ENCODE assay signal across 8 mouse cellular contexts in genomic region chr1:189675421-189675820, GRCm38 (mm10). TPM values are rescaled to one million over a fixed set of nuclear protein-coding genes. Genes with fewer than 3 reads are reported as not detected.
DNase-seq lines count a peak whose midpoint lies in the region; ATAC-seq and TF ChIP-seq lines count a peak whose summit lies in the region.

No protein-coding gene starts in this region.

- DNase-seq in forebrain, embryonic 14.5 days (ENCODE audit: low spot score): peak; percentile 62
- DNase-seq in midbrain, embryonic 11.5 days (ENCODE audit: low spot score, missing footprints): peak; percentile 89
- DNase-seq in brain, embryonic 14.5 days (ENCODE audit: low read depth): peak; percentile 62
- peak; percentile 63 for DNase-seq in kidney, postnatal 0 days (ENCODE audit: low spot score)
- peak; percentile 15 for DNase-seq in retina, adult 2 months (ENCODE audit: low read depth, low spot score)
- DNase-seq in thymus, adult 2 months: no peak

- H3K27ac ChIP-seq in forebrain, embryonic 14.5 days (ENCODE audit: low read depth, low read length): no peak overlapping the region
- no peak overlapping the region for H3K27ac ChIP-seq in forebrain, embryonic 16.5 days (ENCODE audit: low read length)
- no peak overlapping the region for H3K27ac ChIP-seq in midbrain, embryonic 11.5 days (ENCODE audit: low read depth, low read length)
- no peak overlapping the region for H3K27ac ChIP-seq in midbrain, embryonic 13.5 days
- H3K27ac ChIP-seq in kidney, postnatal 0 days: no peak overlapping the region
- H3K27ac ChIP-seq in thymus, adult 2 months (ENCODE audit: control insufficient read depth, insufficient read depth, low read length): no peak overlapping the region

- TF ChIP-seq POLR2A in brain, embryonic 14.5 days (IDR thresholded peaks at IDR 0.05; ENCODE audit: borderline replicate concordance, extremely low read depth, insufficient read depth, insufficient read length, poor library complexity, severe bottlenecking): no peak
- no peak for TF ChIP-seq POLR2A in thymus, adult 2 months (IDR thresholded peaks at IDR 0.05; ENCODE audit: control insufficient read depth, extremely low read depth, insufficient read depth, low read length, poor library complexity)

- 91% methylated on average over 1 of the region's 1 CpGs for WGBS in forebrain, embryonic 14.5 days
- 94% methylated on average over 1 of the region's 1 CpGs for WGBS in forebrain, embryonic 16.5 days
- WGBS in midbrain, embryonic 11.5 days: 85% methylated on average over 1 of the region's 1 CpGs
- WGBS in midbrain, embryonic 13.5 days: 85% methylated on average over 1 of the region's 1 CpGs
- WGBS in kidney, postnatal 0 days: 86% methylated on average over 1 of the region's 1 CpGs
- 94% methylated on average over 1 of the region's 1 CpGs for WGBS in thymus, adult 2 months

- no peaks in the 10 kb centered on the region for H3K27me3 ChIP-seq in forebrain, embryonic 14.5 days (replicated peaks; ENCODE audit: control insufficient read depth, insufficient read depth, low read length)
- no peaks in the 10 kb centered on the region for H3K27me3 ChIP-seq in forebrain, embryonic 16.5 days (replicated peaks; ENCODE audit: control insufficient read depth, insufficient read depth, low read length)
- no peaks in the 10 kb centered on the region for H3K27me3 ChIP-seq in midbrain, embryonic 11.5 days (ENCODE audit: control insufficient read depth, insufficient read depth, low read length)
- H3K27me3 ChIP-seq in midbrain, embryonic 13.5 days: no peaks in the 10 kb centered on the region
- no peaks in the 10 kb centered on the region for H3K27me3 ChIP-seq in kidney, postnatal 0 days (ENCODE audit: insufficient read depth, low read length)
- no peaks in the 10 kb centered on the region for H3K27me3 ChIP-seq in thymus, adult 2 months (ENCODE audit: control insufficient read depth, insufficient read depth, low read length)

- no peaks in the 10 kb centered on the region for H3K9me3 ChIP-seq in forebrain, embryonic 14.5 days (replicated peaks; ENCODE audit: control insufficient read depth, low read length)
- no peaks in the 10 kb centered on the region for H3K9me3 ChIP-seq in forebrain, embryonic 16.5 days (ENCODE audit: control insufficient read depth, low read length)
- no peaks in the 10 kb centered on the region for H3K9me3 ChIP-seq in midbrain, embryonic 11.5 days (ENCODE audit: control insufficient read depth, low read length)
- no peaks in the 10 kb centered on the region for H3K9me3 ChIP-seq in midbrain, embryonic 13.5 days
- H3K9me3 ChIP-seq in kidney, postnatal 0 days (replicated peaks; ENCODE audit: low read length): no peaks in the 10 kb centered on the region

- no peaks in the 10 kb centered on the region for H3K4me1 ChIP-seq in forebrain, embryonic 14.5 days (ENCODE audit: control insufficient read depth, insufficient read depth, low read length)
- H3K4me1 ChIP-seq in forebrain, embryonic 16.5 days (replicated peaks; ENCODE audit: control insufficient read depth, insufficient read depth, low read length): no peaks in the 10 kb centered on the region
- no peaks in the 10 kb centered on the region for H3K4me1 ChIP-seq in midbrain, embryonic 11.5 days (ENCODE audit: control insufficient read depth, insufficient read depth, low read length)
- no peaks in the 10 kb centered on the region for H3K4me1 ChIP-seq in midbrain, embryonic 13.5 days (replicated peaks)
- H3K4me1 ChIP-seq in kidney, postnatal 0 days (replicated peaks; ENCODE audit: insufficient read depth, low read length): no peaks in the 10 kb centered on the region
- no peaks in the 10 kb centered on the region for H3K4me1 ChIP-seq in thymus, adult 2 months (replicated peaks; ENCODE audit: control insufficient read depth, insufficient read depth, low read length)

- H3K4me3 ChIP-seq in forebrain, embryonic 14.5 days (ENCODE audit: low read depth, low read length): no peak overlapping the region
- no peak overlapping the region for H3K4me3 ChIP-seq in forebrain, embryonic 16.5 days (replicated peaks; ENCODE audit: low read length)
- no peak overlapping the region for H3K4me3 ChIP-seq in midbrain, embryonic 11.5 days (ENCODE audit: low read depth, low read length)
- H3K4me3 ChIP-seq in midbrain, embryonic 13.5 days (replicated peaks): no peak overlapping the region
- no peak overlapping the region for H3K4me3 ChIP-seq in kidney, postnatal 0 days (replicated peaks; ENCODE audit: low read depth, low read length)
- no peak overlapping the region for H3K4me3 ChIP-seq in thymus, adult 2 months (ENCODE audit: control insufficient read depth, insufficient read depth, low read length)

- peaks cover 56% of the 10 kb centered on the region for H3K36me3 ChIP-seq in forebrain, embryonic 14.5 days (ENCODE audit: control insufficient read depth, insufficient read depth, low read length)
- H3K36me3 ChIP-seq in forebrain, embryonic 16.5 days (ENCODE audit: control insufficient read depth, insufficient read depth): peaks cover 2% of the 10 kb centered on the region; the same call in 1 of the 2 replicates
- peaks cover 29% of the 10 kb centered on the region for H3K36me3 ChIP-seq in midbrain, embryonic 11.5 days (ENCODE audit: control insufficient read depth, insufficient read depth, low read length)
- peaks cover 33% of the 10 kb centered on the region for H3K36me3 ChIP-seq in midbrain, embryonic 13.5 days
- peaks cover 42% of the 10 kb centered on the region for H3K36me3 ChIP-seq in kidney, postnatal 0 days (ENCODE audit: insufficient read depth, low read length)
- peaks cover 75% of the 10 kb centered on the region for H3K36me3 ChIP-seq in thymus, adult 2 months (ENCODE audit: control insufficient read depth, insufficient read depth, low read length)

- ATAC-seq in forebrain, embryonic 14.5 days: no peak
- ATAC-seq in forebrain, embryonic 16.5 days: no peak
- ATAC-seq in midbrain, embryonic 11.5 days (ENCODE audit: low FRiP score): no peak
- no peak for ATAC-seq in midbrain, embryonic 13.5 days
- ATAC-seq in kidney, postnatal 0 days (replicated peaks; ENCODE audit: low FRiP score, low read depth): no peak

- H3K4me2 ChIP-seq in forebrain, embryonic 14.5 days (ENCODE audit: low read length): no peak overlapping the region
- H3K4me2 ChIP-seq in forebrain, embryonic 16.5 days (ENCODE audit: low read length): no peak overlapping the region
- H3K4me2 ChIP-seq in midbrain, embryonic 11.5 days: no peak overlapping the region
- no peak overlapping the region for H3K4me2 ChIP-seq in midbrain, embryonic 13.5 days (replicated peaks)
- H3K4me2 ChIP-seq in kidney, postnatal 0 days (ENCODE audit: low read length): no peak overlapping the region

- no peak for TF ChIP-seq CTCF in brain, embryonic 14.5 days (IDR thresholded peaks at IDR 0.05; ENCODE audit: borderline replicate concordance, extremely low read depth, insufficient read depth, insufficient read length)
- peak; percentile 72 for TF ChIP-seq CTCF in kidney, postnatal 0 days (IDR thresholded peaks at IDR 0.05; ENCODE audit: low read depth)
- no peak for TF ChIP-seq CTCF in thymus, adult 2 months (IDR thresholded peaks at IDR 0.05; ENCODE audit: borderline replicate concordance, control insufficient read depth, extremely low read depth, insufficient read depth, low read length, poor library complexity)

- H3K9ac ChIP-seq in forebrain, embryonic 14.5 days (ENCODE audit: low read length): no peak overlapping the region
- H3K9ac ChIP-seq in forebrain, embryonic 16.5 days (replicated peaks; ENCODE audit: low read depth, low read length): no peak overlapping the region
- no peak overlapping the region for H3K9ac ChIP-seq in midbrain, embryonic 11.5 days (ENCODE audit: low read length)
- H3K9ac ChIP-seq in midbrain, embryonic 13.5 days (replicated peaks): no peak overlapping the region
- no peak overlapping the region for H3K9ac ChIP-seq in kidney, postnatal 0 days (ENCODE audit: low read depth, low read length)

RNA-seq across cellular contexts. Expression of gene Cenpf, which starts 12.5 kb away (rescaled TPM):
- 43.6 and 50.5 TPM in 2 replicates for polyA plus RNA-seq in forebrain, embryonic 14.5 days (2014; fragmentation: Nextera tagmentation; extraction: Ambion mirVana)
- polyA plus RNA-seq in forebrain, embryonic 16.5 days (2015; fragmentation: Nextera tagmentation; extraction: Ambion mirVana): 37.9 and 47.8 TPM in 2 replicates
- 135 and 140 TPM in 2 replicates for polyA plus RNA-seq in midbrain, embryonic 11.5 days (2014; fragmentation: Nextera tagmentation; extraction: Ambion mirVana)
- polyA plus RNA-seq in midbrain, embryonic 13.5 days (2015; fragmentation: Nextera tagmentation; extraction: Ambion mirVana): 51.8 and 58.9 TPM in 2 replicates
- polyA plus RNA-seq in brain, embryonic 14.5 days (2012; rRNA removed): 10.9 and 11.3 TPM in 2 replicates
- polyA plus RNA-seq in kidney, postnatal 0 days (2015; fragmentation: Nextera tagmentation; extraction: Ambion mirVana): 42.1 and 42.5 TPM in 2 replicates
- polyA plus RNA-seq in thymus, adult 2 months (2012; rRNA removed): 10.3 and 10.8 TPM in 2 replicates

RNA-seq across cellular contexts. Expression of gene Ptpn14, which starts 52.6 kb away (rescaled TPM):
- polyA plus RNA-seq in forebrain, embryonic 14.5 days (2014; fragmentation: Nextera tagmentation; extraction: Ambion mirVana): 1.1 and 1.7 TPM in 2 replicates
- polyA plus RNA-seq in forebrain, embryonic 16.5 days (2015; fragmentation: Nextera tagmentation; extraction: Ambion mirVana): 0.85 and 1.1 TPM in 2 replicates
- polyA plus RNA-seq in midbrain, embryonic 11.5 days (2014; fragmentation: Nextera tagmentation; extraction: Ambion mirVana): 4.3 TPM in 2 replicates
- 1.5 and 2.3 TPM in 2 replicates for polyA plus RNA-seq in midbrain, embryonic 13.5 days (2015; fragmentation: Nextera tagmentation; extraction: Ambion mirVana)
- polyA plus RNA-seq in brain, embryonic 14.5 days (2012; rRNA removed): 2.4 and 4.9 TPM in 2 replicates
- 11.1 and 11.6 TPM in 2 replicates for polyA plus RNA-seq in kidney, postnatal 0 days (2015; fragmentation: Nextera tagmentation; extraction: Ambion mirVana)
- 17.8 and 19.5 TPM in 2 replicates for polyA plus RNA-seq in thymus, adult 2 months (2012; rRNA removed)
